Mouse (Mus musculus) gastrocnemius, postnatal 25 days (tissue): ENCODE data around the gene Prpf40b. TPM values are rescaled to one million over a fixed set of nuclear protein-coding genes. Genes with fewer than 3 reads are reported as not detected.

Source experiments
- total RNA-seq, 2 experiments: library from RNA; stranded (reverse); gene quantifications; 1 replicate in 1 of 2; 2 replicates in 1 of 2; pipeline ENCODE4 v1.2.3; 2021

Gene Prpf40b
- total RNA-seq, 2 experiments from 2014 or later, result 20.0 to 20.7 TPM

Other genes with a start within 250 kb of the Prpf40b start
- 1 to 10 TPM in 1 of 2 experiments, under 1 TPM in 1; 0.75 to 1.4 TPM for gene Prph, start 239.9 kb upstream of the Prpf40b start, total RNA-seq
- under 1 TPM in 1 of 2 experiments, not detected in 1; 0.49 TPM for gene Troap, start 220.5 kb upstream of the Prpf40b start, total RNA-seq
- not detected for gene C1ql4, start 207.3 kb upstream of the Prpf40b start, total RNA-seq
- under 1 TPM in 1 of 2 experiments, not detected in 1; 0.16 TPM for gene Dnajc22, start 201.9 kb upstream of the Prpf40b start, total RNA-seq
- gene Spats2, start 169.2 kb upstream of the Prpf40b start, total RNA-seq, result 1 to 10 TPM; 4.5 to 4.6 TPM
- not detected for gene Kcnh3, start 70.2 kb upstream of the Prpf40b start, total RNA-seq
- gene Mcrs1, start 43.1 kb upstream of the Prpf40b start, total RNA-seq, result 10 to 100 TPM; 20.9 to 28.7 TPM
- gene Fam186b, start 801 bp downstream of the Prpf40b start, total RNA-seq, result not detected
- 1 to 10 TPM; 6.6 to 7.0 TPM for gene Fmnl3, start 75.4 kb downstream of the Prpf40b start, total RNA-seq
- gene Tmbim6, start 97.8 kb downstream of the Prpf40b start, total RNA-seq, result 100 to 1,000 TPM; 153 to 164 TPM
- gene Nckap5l, start 162.7 kb downstream of the Prpf40b start, total RNA-seq, result 1 to 10 TPM; 3.1 to 4.8 TPM
- 1 to 10 TPM; 3.0 to 4.1 TPM for gene Bcdin3d, start 179.6 kb downstream of the Prpf40b start, total RNA-seq
- under 1 TPM; 0.13 to 0.20 TPM for gene Faim2, start 233.1 kb downstream of the Prpf40b start, total RNA-seq